Mouse (Mus musculus) brain, embryonic 14.5 days (tissue): ENCODE measurements around the gene Ppp2r1b.

Source experiments
- CTCF ChIP-seq: fragments of 200-500 bp; IDR thresholded peaks from 2 replicates; pipeline ENCODE4 v1.5.1; 2012; ENCODE audit warnings: inconsistent platforms, mild to moderate bottlenecking, moderate library complexity, borderline replicate concordance; ENCODE audit not compliant: insufficient read depth, insufficient read length; ENCODE audit errors: extremely low read depth
- POLR2A ChIP-seq: fragments of 200-500 bp; IDR thresholded peaks from 2 replicates; pipeline ENCODE4 v1.6.1; 2012; ENCODE audit warnings: mild to moderate bottlenecking, inconsistent platforms, borderline replicate concordance; ENCODE audit not compliant: poor library complexity, insufficient read depth, insufficient read length, severe bottlenecking; ENCODE audit errors: extremely low read depth

- TF ChIP-seq POLR2A (no peak), CTCF (no peak)
These were observed 46.7 kb upstream of the Ppp2r1b start for GRCm38 (mm10) chr9:50798368-50798767.
